Mouse (Mus musculus): ENCODE measurements at regions not wholly inside any gene's neighbourhood (a gene's known extent, or its start where the extent isn't known, plus 50 kb on each side); places are given as distances from the start of the nearest gene placed in this dataset.

DNA sequence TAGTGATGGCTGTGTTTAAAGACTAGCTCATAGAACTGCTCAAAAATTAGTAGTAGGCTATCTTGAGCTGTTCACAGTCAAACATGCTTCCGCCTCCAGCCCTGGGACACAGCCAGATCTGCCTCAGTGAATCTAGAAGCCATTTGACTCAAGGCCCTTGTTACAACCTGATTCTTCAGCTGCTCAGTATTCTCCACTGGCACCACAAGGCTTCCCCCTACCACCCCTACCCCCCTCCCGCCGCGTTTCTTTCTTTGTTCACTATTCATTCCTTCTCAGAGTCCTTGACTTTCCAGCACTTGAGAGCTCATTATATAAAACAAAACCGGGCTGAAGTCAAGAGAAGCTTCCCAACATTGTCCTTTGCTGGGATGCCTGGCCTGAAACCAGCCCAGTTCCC is 278.7 kb downstream of the Hlx start:
- Histone ChIP-seq H3K4me3 (ENCODE audit: low read depth, low read length) (no peak overlapping the region), H3K9me3 (ENCODE audit: control insufficient read depth, low read length) (no peaks in the 10 kb centered on the region), H3K4me1 (ENCODE audit: control insufficient read depth, insufficient read depth, low read length) (no peaks in the 10 kb centered on the region), H3K36me3 (ENCODE audit: control insufficient read depth, insufficient read depth, low read length) (no peaks in the 10 kb centered on the region), H3K27ac (replicated peaks; ENCODE audit: low read depth, low read length) (no peak overlapping the region), H3K27me3 (replicated peaks; ENCODE audit: control insufficient read depth, insufficient read depth, low read length) (no peaks in the 10 kb centered on the region), H3K4me2 (ENCODE audit: low read depth, low read length) (no peak overlapping the region), H3K9ac (ENCODE audit: low read depth, low read length) (no peak overlapping the region)
- WGBS, result 77% methylated on average over 5 of the region's 5 CpGs
- ATAC-seq (ENCODE audit: low read depth) (no peak), DNase-seq (ENCODE audit: low spot score) (no peak)

DNA sequence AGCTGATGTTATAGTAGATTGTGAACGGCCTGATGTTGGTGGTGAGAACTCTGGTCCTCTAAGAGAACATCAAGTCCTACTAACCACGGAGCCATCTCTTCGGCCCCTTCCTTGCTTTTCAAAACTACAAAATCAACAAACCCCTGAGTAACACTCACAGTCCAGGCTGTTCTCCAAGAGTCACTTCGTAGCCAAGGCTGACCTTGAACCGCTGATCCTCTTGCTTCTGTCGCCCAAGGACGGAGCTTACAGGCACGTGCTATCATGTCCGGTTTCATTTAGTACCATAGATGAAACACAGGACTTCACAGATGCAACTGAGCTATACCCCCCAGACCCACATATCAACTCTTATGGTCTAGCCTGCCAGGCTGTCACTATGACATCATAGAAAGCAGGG is 279.4 kb downstream of the Hlx start:
- Histone ChIP-seq H3K4me1 (ENCODE audit: control insufficient read depth, insufficient read depth, low read length) (no peaks in the 10 kb centered on the region), H3K4me2 (ENCODE audit: low read depth, low read length) (no peak overlapping the region), H3K27me3 (replicated peaks; ENCODE audit: control insufficient read depth, insufficient read depth, low read length) (no peaks in the 10 kb centered on the region), H3K9me3 (ENCODE audit: control insufficient read depth, low read length) (no peaks in the 10 kb centered on the region), H3K4me3 (ENCODE audit: low read depth, low read length) (no peak overlapping the region), H3K9ac (ENCODE audit: low read depth, low read length) (no peak overlapping the region), H3K27ac (replicated peaks; ENCODE audit: low read depth, low read length) (no peak overlapping the region), H3K36me3 (ENCODE audit: control insufficient read depth, insufficient read depth, low read length) (no peaks in the 10 kb centered on the region)
- WGBS, result 94% methylated on average over 9 of the region's 9 CpGs
- ATAC-seq (ENCODE audit: low read depth) (no peak), DNase-seq (ENCODE audit: low spot score) (no peak)

DNA sequence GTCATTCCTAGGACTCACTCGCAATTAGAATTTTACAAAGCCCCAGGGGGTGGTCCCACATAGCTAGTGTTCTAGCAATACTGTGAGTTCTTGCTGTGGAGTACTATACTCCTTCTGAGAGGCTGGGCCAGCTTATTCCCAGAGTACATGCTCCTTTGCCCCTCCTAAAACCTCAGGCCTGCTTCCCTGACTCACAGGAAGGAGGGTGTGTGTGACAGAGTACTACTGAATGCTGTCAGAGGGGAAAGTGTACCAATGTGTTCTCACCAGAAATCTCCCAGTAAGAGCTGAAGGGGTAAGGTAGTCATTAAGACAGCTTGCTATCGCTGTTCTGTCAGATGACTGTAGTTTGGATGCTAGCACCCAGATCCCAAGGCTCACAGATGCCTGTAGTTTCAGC is 280.7 kb downstream of the Hlx start:
- no peaks in the 10 kb centered on the region for H3K27me3 ChIP-seq (replicated peaks; ENCODE audit: control insufficient read depth, insufficient read depth, low read length)
- no peak overlapping the region for H3K9ac ChIP-seq (ENCODE audit: low read depth, low read length)
- H3K27ac ChIP-seq (replicated peaks; ENCODE audit: low read depth, low read length), result no peak overlapping the region
- no peak overlapping the region for H3K4me2 ChIP-seq (ENCODE audit: low read depth, low read length)
- no peak overlapping the region for H3K4me3 ChIP-seq (ENCODE audit: low read depth, low read length)
- no peaks in the 10 kb centered on the region for H3K36me3 ChIP-seq (ENCODE audit: control insufficient read depth, insufficient read depth, low read length)
- H3K9me3 ChIP-seq (ENCODE audit: control insufficient read depth, low read length), result no peaks in the 10 kb centered on the region
- DNase-seq (ENCODE audit: low spot score), result no peak
- WGBS, result 74% methylated on average over 2 of the region's 2 CpGs
- no peaks in the 10 kb centered on the region for H3K4me1 ChIP-seq (ENCODE audit: control insufficient read depth, insufficient read depth, low read length)
- ATAC-seq (ENCODE audit: low read depth), result no peak

DNA sequence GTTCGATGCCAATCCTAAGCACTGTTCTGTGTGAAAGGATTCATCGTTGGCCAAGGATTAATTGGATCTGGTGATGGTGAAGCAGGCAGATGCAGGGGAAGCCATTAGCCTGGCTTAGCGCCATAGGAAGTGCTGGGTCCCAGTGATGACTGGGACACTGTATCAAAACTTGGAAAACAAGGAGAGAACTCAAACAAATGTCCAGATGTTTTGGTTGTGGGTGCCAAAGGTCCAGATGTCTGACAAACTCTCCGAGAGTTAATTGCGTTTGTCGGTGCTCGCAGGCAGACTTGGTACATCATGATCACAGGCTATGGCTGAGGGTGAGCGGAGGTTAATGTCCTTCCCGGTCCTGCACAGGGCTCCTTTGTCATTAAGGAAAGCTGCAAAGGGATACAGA is 283.4 kb downstream of the Hlx start:
- Histone ChIP-seq H3K4me2 (ENCODE audit: low read depth, low read length) (no peak overlapping the region), H3K9me3 (ENCODE audit: control insufficient read depth, low read length) (no peaks in the 10 kb centered on the region), H3K4me3 (ENCODE audit: low read depth, low read length) (no peak overlapping the region), H3K27me3 (replicated peaks; ENCODE audit: control insufficient read depth, insufficient read depth, low read length) (no peaks in the 10 kb centered on the region), H3K36me3 (ENCODE audit: control insufficient read depth, insufficient read depth, low read length) (no peaks in the 10 kb centered on the region), H3K27ac (replicated peaks; ENCODE audit: low read depth, low read length) (no peak overlapping the region), H3K9ac (ENCODE audit: low read depth, low read length) (no peak overlapping the region), H3K4me1 (ENCODE audit: control insufficient read depth, insufficient read depth, low read length) (no peaks in the 10 kb centered on the region)
- DNase-seq (ENCODE audit: low spot score) (no peak), ATAC-seq (ENCODE audit: low read depth) (no peak)
- 51% methylated on average over 9 of the region's 9 CpGs for WGBS

DNA sequence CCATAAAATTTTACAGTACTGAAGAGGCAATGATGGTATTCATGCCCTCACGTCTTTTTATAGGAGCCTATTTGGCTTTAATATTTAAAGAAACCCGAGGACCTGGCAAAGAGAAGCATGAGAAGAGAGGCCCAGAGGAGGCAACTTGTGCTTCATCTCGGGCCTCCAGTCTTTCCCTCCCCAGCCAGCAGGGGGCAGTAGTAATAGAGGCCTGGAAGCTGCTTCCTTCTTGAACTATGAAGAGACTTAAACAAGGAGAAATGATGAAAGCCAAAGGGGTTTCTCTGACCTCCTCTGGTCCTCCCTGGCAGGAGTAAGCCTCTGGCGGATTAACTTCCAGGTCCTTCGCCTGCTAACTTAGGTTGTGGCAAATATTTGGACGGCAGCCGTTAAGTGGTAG is 284.5 kb downstream of the Hlx start:
- no peak for ATAC-seq (ENCODE audit: low read depth)
- 51% methylated on average over 7 of the region's 7 CpGs for WGBS

DNA sequence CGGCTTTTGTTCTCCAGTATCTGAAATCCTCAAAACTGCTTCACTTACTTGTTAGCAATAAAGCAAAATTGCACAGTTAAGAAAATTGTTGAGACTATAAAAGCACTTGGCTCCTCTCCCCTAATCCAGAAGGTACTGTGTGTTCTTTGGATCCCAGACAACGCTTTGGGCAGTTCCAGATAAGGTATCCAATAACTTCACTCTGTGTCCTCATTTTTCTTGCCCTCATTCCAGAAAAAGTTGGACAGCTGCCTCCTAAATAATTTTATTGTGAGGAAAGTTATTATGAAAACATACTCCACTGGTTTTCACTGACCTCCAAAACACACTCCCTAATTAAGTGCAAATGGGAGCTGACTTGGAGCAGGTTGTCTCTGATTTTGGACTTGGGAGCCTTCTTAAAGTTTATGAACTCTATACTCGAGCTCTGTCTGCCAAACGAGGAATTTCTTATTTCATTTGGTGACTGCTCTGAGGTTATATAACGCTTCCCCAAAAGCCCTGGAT is 285.2 kb downstream of the Hlx start:
- ATAC-seq (ENCODE audit: low read depth) (peak; percentile 62), DNase-seq (ENCODE audit: low spot score) (peak; percentile 92)
- no peaks in the 10 kb centered on the region for H3K27me3 ChIP-seq (replicated peaks; ENCODE audit: control insufficient read depth, insufficient read depth, low read length)

More for the DNA sequence above, 284.5 kb downstream of the Hlx start:
- DNase-seq (ENCODE audit: low spot score), result peak; percentile 58
- Histone ChIP-seq H3K9ac (ENCODE audit: low read depth, low read length) (no peak overlapping the region), H3K4me2 (ENCODE audit: low read depth, low read length) (no peak overlapping the region), H3K27ac (replicated peaks; ENCODE audit: low read depth, low read length) (0 out of 2 replicates have a peak overlapping the region, but pooled peaks have one; percentile 28), H3K4me3 (ENCODE audit: low read depth, low read length) (no peak overlapping the region), H3K27me3 (replicated peaks; ENCODE audit: control insufficient read depth, insufficient read depth, low read length) (no peaks in the 10 kb centered on the region), H3K4me1 (ENCODE audit: control insufficient read depth, insufficient read depth, low read length) (no peaks in the 10 kb centered on the region), H3K36me3 (ENCODE audit: control insufficient read depth, insufficient read depth, low read length) (no peaks in the 10 kb centered on the region), H3K9me3 (ENCODE audit: control insufficient read depth, low read length) (no peaks in the 10 kb centered on the region)

DNA sequence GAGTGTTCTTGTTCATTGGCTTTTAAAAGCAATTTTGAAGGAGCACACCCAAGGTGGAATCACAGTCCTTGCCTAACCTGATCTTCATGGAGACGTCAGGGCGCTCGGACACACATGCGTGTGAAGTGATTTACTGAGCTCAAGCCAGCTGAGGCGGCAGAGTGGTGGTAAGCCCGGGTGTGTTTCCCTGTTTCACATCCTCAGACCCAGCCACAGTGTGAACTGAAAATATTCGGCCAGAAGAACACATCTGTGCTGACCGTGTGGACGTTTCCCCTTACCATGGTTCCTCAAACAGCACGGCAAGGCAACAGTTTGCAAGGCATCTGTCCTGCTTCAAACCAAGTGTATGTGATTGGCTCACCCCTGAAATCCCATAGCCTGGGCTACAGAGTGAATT is 288.2 kb downstream of the Hlx start:
- DNase-seq (ENCODE audit: low spot score) (no peak), ATAC-seq (ENCODE audit: low read depth) (no peak)
- Histone ChIP-seq H3K4me2 (ENCODE audit: low read depth, low read length) (no peak overlapping the region), H3K9ac (ENCODE audit: low read depth, low read length) (no peak overlapping the region), H3K36me3 (ENCODE audit: control insufficient read depth, insufficient read depth, low read length) (no peaks in the 10 kb centered on the region), H3K4me1 (ENCODE audit: control insufficient read depth, insufficient read depth, low read length) (0 out of 2 replicates have a peak, but pooled peaks cover 5% of the 10 kb centered on the region), H3K4me3 (ENCODE audit: low read depth, low read length) (no peak overlapping the region), H3K27ac (replicated peaks; ENCODE audit: low read depth, low read length) (no peak overlapping the region), H3K27me3 (replicated peaks; ENCODE audit: control insufficient read depth, insufficient read depth, low read length) (no peaks in the 10 kb centered on the region), H3K9me3 (ENCODE audit: control insufficient read depth, low read length) (no peaks in the 10 kb centered on the region)
- 91% methylated on average over 10 of the region's 10 CpGs for WGBS

More for the DNA sequence above, 285.2 kb downstream of the Hlx start:
- Histone ChIP-seq H3K4me3 (ENCODE audit: low read depth, low read length) (no peak overlapping the region), H3K36me3 (ENCODE audit: control insufficient read depth, insufficient read depth, low read length) (no peaks in the 10 kb centered on the region), H3K4me2 (ENCODE audit: low read depth, low read length) (no peak overlapping the region), H3K9ac (ENCODE audit: low read depth, low read length) (no peak overlapping the region), H3K27ac (replicated peaks; ENCODE audit: low read depth, low read length) (no peak overlapping the region), H3K4me1 (ENCODE audit: control insufficient read depth, insufficient read depth, low read length) (no peaks in the 10 kb centered on the region), H3K9me3 (ENCODE audit: control insufficient read depth, low read length) (no peaks in the 10 kb centered on the region)
- WGBS, result 44% methylated on average over 5 of the region's 5 CpGs

DNA sequence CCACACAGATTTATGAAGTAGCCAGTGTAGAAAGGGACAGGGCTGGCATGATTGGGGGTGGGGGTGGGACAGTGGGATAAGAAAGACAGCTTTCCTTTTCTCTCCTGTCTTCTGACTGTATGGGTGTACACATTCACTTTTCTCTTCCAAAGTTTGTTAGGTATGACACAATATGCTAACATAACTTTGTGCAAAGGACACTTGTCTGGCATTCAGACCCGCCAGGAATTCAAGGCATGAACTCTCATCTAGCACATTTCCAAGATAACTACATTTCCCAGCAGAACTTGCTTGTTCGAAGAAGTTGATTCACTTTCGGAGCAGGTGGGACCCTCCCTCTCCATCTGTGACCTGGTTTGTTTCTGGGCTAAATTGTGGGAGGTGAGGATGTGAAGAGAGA is 289.7 kb downstream of the Hlx start:
- no peak for ATAC-seq (ENCODE audit: low read depth)
- 0 out of 2 replicates have a peak, but pooled peaks cover 5% of the 10 kb centered on the region for H3K4me1 ChIP-seq (ENCODE audit: control insufficient read depth, insufficient read depth, low read length)
- no peaks in the 10 kb centered on the region for H3K9me3 ChIP-seq (ENCODE audit: control insufficient read depth, low read length)
- no peaks in the 10 kb centered on the region for H3K36me3 ChIP-seq (ENCODE audit: control insufficient read depth, insufficient read depth, low read length)
- no peaks in the 10 kb centered on the region for H3K27me3 ChIP-seq (replicated peaks; ENCODE audit: control insufficient read depth, insufficient read depth, low read length)
- H3K4me3 ChIP-seq (ENCODE audit: low read depth, low read length), result no peak overlapping the region
- no peak for DNase-seq (ENCODE audit: low spot score)
- H3K9ac ChIP-seq (ENCODE audit: low read depth, low read length), result no peak overlapping the region
- whole genome bisulfite sequencing, result 79% methylated on average over 3 of the region's 3 CpGs
- H3K4me2 ChIP-seq (ENCODE audit: low read depth, low read length), result no peak overlapping the region
- no peak overlapping the region for H3K27ac ChIP-seq (replicated peaks; ENCODE audit: low read depth, low read length)

DNA sequence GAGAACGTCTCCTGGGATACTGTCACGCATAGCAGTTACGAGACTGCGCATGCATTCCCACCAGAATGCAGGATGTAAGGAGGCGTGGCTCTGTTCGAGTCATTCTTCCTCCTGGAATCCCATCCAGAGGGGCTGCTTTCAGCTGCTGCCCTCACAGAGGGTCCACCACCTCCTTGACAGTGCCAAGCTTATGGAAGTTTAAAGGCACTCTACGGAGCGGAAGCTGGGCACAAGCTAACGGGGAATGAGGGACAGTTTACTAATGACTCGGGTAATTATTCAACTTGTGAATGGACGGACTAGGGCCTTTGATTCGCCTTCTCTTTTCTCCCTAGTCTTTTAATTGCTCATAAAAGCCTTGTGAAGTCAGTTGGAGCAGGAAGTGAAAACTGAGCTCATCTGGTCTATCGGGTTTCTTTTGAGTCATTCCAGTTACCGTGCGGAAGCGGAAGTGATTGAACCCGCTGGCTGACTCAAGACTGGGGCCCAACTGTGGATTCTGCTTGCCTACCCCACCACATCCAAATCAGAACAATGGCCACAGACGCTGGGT is 291.3 kb downstream of the Hlx start:
- peak; percentile 65 for DNase-seq (ENCODE audit: low spot score)
- ATAC-seq (ENCODE audit: low read depth), result peak; percentile 62; the same call in 1 of the 2 replicates
- 0 out of 2 replicates have a peak, but pooled peaks cover 5% of the 10 kb centered on the region for H3K4me1 ChIP-seq (ENCODE audit: control insufficient read depth, insufficient read depth, low read length)
- H3K27ac ChIP-seq (replicated peaks; ENCODE audit: low read depth, low read length), result 0 out of 2 replicates have a peak overlapping the region, but pooled peaks have one; percentile 19
- 29% methylated on average over 18 of the region's 18 CpGs for WGBS
- H3K9ac ChIP-seq (ENCODE audit: low read depth, low read length), result no peak overlapping the region
- no peaks in the 10 kb centered on the region for H3K36me3 ChIP-seq (ENCODE audit: control insufficient read depth, insufficient read depth, low read length)
- H3K4me3 ChIP-seq (ENCODE audit: low read depth, low read length), result peak overlapping the region; percentile 23
- no peaks in the 10 kb centered on the region for H3K9me3 ChIP-seq (ENCODE audit: control insufficient read depth, low read length)
- H3K27me3 ChIP-seq (replicated peaks; ENCODE audit: control insufficient read depth, insufficient read depth, low read length), result no peaks in the 10 kb centered on the region
- H3K4me2 ChIP-seq (ENCODE audit: low read depth, low read length), result peak overlapping the region; percentile 49
